Mouse (Mus musculus) right cerebral cortex, postnatal 25 days (tissue): Measurements from ENCODE around the gene P2ry6.

ENCODE experiments used
- DNase-seq: peaks from one replicate; pipeline ENCODE4 v3.0.0; 2022

P2ry6 gene

DNA sequence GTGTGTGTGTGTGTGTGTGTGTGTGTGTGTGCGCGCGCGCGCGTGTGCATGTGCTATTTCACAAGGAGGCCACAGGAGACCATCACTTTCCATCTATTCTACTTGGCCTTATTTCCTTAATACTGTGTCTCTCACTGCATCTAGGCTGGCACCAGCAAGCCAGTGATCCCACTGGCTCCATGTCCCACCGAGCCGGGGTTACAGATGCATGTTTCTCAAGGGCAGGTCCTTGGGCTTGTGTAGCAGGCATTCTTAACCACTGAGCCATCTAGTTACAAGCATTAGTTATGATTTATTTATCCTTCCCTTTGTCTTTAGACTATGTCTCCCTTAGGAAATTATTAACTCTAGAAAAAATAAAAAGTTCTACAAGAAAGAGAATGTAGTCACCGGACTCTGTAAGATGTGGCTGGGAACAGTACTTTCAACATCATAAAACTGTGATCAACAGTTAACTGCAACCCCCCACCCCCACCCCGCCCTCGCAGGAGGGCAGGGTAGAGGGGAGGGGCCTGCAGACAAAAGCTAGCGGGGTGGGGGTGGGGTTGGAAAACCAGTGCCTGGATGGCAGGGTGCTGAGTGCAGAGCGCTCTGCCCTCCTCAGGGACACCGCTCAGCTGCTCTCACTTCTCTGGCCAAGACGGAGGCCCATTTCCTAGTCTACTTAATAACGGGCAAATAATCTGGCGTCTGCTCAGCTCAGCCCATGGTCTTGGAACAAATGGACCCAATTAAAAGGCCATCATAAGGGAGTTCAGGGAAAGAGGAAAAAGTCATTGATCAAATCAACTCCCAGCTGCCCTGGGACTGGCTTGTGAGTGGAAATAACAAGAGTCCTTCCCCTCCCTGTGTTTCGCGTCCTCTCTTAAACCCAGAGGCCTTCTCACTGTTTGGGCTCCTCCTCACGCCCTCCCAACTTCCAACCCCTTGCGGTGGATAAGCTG, 10.3 kb upstream of the P2ry6 start:
- no peak for DNase-seq

DNA sequence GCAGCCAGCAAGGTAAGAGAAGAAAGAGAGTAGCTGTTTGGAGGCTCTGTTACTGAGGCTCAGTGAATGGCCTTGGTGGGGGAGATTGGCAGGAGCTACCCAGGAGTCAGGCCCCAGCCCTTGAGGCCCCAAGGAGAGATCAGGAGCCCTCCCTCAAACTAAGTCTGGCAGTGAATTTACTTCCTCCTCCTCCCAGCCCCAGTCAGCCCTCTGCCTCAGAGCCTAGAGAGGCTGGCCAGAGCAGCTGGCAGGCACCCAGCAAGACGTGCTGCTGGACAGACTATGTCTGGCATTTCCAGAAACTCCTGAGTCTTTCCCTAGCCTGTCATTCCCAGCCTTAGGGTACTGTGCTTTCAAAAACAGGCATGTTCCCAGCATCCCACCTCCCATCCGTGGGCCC, 4.7 kb upstream of the P2ry6 start:
- DNase-seq, result no peak

DNA sequence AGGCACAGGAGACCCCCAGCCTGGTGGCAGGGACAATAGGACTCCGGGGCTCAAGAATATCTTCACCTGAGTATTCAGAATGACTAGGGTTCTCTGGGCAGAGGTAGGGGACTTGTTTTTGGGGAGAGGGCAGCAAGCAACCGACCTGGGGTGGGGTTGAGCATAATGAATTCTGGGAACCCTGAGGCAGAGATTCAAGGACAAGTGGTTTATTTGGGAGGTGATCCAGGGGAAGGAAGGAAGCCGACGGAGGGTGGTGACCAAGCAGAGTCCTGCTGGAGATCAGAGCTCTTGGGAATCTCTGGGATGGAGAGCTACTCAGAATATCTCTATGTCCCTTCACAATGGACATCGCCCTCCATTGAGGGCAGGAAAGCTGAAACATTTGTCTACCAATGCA, 3.7 kb upstream of the P2ry6 start:
- no peak for DNase-seq

DNA sequence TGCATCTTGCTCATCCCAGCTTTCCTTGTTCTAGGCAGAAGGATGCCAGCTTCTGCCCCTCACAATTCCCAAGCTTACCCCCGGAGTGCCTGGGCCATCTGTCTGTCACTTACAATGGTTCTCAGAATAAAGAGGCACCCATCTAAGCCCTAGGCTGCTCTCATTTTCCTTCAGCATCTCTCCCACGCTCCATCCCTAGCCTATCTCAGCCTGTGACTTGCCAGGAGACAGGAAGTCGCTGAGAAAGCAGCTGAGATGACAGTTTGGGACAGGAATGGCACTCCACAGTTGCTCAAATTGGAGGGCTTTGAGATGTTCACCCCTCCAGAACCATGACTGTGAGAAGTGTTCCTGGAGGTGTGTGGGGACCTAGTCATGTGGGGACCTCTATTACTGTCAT, 1.6 kb downstream of the P2ry6 start:
- no peak for DNase-seq

DNA sequence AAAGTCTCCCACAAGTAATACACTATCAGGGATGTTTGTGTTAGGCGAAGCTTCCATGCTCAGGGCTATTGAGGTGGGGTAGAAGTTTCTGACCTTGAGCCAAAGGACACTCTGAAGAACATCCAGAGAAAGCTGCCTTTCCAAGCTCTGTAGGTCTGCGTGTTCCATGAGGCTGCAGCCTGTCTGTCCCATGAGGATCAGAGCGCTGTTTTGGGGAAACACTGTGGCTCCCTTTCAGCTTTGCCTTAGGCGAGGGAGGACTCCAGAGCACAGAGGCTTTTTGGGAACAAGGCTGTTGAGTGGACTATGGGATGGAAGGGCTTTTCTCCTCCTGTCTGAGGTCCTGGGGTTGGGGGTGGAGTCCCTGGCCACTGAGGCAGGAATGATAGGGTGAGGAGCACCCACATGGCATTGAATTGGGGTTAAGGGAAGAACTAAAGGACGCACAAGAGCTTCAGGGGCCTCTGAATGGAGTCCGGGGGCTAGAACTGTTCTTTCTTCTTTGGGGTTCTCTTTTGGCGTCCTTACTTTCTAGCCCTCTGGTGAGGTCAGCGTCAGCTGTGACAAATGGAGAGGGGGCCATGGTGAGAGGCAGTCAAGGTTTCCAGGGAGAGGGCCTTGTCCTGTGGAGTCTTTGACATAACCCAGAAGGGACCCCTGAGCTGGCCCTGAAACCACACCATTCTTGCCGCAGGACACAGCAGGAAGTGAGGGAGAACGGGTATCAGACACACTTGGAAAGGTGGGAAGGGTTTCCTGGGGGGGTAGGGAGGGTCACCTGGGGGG, 5.4 kb downstream of the P2ry6 start:
- DNase-seq, result no peak

DNA sequence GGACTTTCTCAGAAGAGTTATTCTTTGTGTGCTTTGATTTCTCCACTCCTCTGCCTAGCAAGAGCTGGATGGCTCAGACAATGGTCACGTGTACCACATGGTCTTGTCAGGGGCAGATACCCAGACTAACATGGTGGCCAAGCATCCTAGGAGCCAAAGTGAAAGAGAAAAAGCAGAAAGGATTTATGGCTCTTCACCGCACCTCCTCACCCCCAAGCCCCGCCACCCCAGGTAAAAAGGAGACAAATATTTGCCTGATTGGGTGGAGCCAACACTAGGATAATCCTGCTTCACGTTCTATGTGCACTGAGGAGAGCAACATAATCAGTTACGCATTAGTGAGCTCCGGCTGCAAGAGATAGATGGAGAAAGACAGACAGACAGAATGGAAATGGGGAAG, 6.1 kb downstream of the P2ry6 start:
- no peak for DNase-seq

DNA sequence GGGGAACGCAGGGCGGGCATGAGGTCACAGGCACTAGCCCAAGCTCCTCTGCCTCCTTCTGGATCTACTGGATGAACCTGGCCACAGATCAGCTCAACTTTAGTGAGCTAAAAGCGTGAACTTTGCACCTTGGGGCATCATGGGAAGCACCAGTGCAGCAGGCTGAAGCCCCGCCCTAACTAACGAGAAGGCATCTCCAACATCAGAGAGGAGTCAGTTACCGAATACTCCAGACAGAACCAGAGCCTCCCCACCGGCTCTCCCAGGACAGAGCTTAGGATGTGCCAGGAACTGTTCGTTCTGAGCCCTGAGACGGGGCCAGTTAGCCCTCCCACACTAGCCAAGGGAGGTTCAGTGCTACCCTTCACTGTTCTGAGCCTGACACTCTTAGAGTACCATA, 6.6 kb downstream of the P2ry6 start:
- no peak for DNase-seq

DNA sequence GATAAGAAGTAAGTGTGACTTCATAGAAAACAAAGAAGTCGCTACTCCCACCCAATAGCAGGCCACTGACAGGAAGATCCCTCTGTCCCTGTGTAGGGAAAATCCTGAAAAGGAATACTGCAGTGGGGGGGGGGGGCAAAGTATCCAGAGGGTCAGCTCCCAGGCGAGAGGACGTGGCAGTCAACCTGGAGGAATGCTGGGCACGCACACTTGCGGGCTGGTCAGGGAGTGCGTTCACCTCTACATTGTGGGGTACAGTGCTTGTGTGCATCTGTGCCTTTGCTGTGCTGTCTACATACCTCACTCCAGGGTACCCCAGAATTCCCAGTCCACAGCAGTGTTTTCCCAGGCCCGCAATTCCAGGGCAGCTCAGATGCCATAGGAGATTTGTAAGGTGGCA, 8.4 kb downstream of the P2ry6 start:
- no peak for DNase-seq

DNA sequence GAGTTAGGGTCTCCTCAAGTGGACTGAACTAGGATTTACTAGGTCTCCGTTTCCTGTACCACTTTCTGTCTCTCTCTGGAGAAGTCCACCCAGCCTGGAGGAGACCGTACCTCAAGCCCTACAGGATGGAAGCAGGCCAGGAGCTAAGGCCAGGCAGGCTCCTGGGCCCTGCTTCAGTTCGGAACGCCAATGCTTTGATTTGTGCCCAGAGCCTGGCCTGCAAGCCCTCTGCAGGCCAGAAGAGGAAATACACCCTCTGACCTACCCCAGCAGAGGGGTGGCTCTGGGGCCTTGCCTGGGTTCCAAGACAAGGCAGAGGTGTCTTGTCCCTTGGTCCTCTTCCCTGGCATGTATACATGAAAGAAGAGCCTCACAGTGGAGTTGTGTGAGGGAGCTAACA, 9.4 kb downstream of the P2ry6 start:
- DNase-seq, result no peak

DNA sequence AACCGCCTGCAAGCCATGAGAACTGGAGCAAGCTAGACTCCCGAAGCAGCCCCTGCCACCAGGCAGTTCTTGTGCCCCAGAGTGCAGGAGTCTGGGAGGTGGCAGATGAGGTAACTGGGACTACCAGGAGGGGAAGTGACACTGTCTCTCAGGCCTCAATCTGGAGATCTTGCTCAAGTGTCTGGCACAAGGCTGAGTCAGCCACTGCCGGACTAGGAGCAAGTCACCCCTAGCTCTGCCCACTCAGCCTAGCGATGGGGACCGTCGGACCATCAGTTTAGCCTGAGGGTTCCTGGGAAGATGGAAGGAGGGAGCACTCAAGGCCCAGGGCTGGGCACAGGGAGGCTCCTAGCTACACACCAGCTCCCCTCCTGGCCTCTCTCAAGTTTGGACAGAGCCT, 10.2 kb downstream of the P2ry6 start:
- no peak for DNase-seq

DNA sequence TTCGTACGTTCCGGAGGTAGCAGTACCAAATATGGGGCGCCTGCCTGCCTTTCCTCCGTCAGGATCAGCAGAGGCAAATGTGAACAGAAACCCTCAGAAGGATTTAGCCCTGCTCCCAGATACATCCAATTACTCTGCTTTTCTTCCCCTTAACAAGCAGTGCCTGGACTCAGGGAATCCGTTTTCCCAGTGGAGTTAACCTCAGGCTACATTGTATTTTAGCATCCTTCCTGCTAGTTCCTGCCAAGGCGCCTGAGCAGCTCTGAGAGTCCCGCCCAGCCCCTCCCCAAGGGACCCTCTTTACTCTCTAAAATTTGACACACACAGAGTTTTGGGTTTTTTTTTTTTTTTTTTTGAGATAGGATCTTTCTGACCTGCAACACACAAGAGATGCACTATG, 11.1 kb downstream of the P2ry6 start:
- DNase-seq, result no peak

DNA sequence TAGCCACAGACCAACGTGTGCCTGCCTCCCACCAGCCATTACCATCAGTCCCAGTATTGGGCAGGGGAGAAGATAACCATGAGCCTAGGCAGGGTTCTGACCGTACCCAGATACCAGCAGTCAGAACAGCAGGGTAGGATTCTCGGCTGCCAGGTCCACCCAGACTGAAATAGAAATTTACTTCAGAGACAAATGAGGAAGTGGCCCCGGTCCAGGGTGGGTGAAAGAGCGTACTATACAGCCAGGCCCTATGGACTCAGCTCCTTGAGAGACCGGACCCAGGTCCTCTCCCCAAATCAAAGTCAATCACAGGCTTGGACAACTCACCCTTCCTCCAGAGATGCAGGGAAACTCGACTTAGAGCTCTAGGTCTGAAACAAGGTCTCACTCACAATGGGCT, 13.3 kb downstream of the P2ry6 start:
- no peak for DNase-seq

DNA sequence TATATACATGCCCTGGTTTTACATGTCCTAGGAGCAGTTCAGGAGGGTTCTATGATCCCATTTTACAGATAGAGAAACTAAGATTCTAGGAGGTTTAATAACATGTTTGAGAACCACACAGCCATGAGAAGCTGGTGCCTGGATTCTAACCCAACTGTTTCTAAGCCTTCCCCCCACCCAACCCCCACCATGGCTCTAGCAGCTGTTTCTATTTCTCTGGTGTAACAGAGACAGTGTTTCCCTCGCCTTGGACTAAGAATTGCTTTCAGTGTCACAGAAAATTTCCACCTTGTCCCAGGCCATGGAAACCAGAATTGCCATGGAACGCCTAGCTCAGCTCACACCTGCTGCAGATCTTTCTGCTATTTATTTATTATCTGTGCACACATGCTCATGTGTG, 14.0 kb downstream of the P2ry6 start:
- DNase-seq, result no peak

DNA sequence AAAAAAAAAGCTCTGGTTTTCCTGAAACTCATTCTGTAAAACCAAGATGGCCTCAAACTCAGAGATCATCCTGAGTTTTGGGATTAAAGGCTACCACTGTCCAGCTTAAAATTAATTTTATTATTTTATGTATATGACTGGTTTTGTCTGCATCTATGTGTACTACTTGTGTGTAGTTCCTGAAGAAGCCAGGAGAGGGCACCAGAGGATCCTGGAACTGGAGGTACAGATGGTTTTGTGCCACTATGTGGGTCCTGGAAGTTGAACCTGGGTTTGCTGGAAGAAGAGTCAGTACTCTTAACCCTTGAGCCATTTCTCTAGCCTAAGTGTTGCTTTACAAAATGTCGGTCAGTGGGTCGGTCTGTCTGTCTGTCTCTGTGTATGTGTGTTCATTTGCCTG, 16.0 kb downstream of the P2ry6 start:
- DNase-seq, result no peak

DNA sequence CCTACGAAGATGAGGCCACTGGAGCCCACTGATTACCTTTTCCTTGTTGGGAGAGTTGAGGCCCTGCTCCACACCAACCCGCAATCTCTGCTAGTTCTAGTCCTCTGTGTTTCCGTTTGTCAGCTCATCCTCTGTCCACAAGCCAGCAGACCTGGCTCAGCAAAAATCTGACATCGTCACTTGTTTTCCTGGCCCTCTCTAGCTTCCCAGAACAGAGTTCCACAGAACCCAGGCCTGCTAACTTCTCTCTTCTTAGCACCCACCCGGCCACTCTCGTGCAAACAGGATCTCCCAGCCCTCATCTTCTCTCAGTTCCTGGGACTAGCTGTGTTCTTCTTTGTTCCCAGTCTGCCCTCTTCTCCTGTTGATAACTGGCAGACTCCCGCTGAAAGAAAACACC, 21.8 kb downstream of the P2ry6 start:
- no peak for DNase-seq

DNA sequence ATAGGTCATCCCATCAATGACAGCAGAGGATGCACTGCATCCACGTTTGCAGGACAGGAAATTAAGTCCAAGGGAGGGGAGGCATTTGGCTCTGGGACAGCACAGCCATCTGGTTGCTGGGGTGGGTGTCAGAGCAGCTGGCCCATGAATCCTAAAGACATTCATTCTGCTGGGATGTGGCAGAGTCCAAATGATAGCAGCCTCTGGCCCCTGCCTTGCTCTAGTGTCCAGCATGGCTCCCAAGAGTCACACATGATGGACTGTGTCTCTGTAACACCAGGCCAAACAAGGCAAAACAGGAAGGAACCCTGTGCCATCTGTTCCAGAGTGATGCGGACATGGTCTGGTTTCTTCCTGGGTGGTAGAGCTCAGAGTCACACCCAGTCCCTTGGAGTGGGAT, 22.5 kb downstream of the P2ry6 start:
- DNase-seq, result no peak

DNA sequence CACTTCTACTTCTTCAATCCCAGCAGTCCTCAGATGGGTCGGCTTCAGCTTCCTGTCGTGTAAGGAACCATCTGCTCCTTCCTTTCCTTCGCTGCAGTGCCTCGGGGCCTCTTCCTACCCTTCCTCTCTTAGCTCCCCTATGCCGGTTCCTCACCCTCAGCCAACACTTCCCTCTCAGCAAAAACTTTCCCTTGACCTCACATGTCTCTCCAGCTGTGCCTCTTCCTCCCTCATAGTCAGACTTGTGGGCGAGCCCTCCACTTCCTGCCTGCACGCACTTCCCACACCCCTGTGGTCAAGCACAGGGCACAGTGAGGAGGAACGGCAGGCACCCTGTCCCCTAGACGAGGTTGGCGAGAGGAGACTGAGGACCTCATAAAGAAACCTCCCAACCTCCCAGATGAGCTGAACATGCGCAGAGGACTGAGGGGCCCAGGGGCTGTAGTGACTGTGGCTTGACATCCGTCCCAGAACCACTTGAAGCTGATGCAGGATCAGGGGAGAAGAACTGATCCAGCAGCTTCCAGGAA, 23.9 kb downstream of the P2ry6 start:
- no peak for DNase-seq

DNA sequence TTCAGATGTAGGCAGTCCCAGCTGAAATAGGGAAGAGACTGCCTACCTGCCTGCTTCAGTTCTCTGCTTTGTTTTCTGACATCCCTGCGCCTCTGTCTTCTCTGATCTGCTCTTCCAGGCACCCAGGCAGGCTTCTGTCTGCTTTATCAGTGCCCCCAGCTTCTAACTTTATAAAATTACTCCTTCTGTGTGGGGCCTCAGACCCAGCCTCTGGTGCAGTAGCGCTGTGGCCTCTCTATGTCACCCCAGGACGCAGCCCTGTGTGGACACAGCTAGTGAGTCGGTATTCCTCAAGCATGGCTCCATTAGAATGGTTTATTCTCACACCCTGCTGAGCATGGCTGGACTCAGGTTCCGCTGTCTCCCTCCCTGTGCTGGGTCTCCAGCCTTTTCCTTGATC, 24.4 kb downstream of the P2ry6 start:
- no peak for DNase-seq

DNA sequence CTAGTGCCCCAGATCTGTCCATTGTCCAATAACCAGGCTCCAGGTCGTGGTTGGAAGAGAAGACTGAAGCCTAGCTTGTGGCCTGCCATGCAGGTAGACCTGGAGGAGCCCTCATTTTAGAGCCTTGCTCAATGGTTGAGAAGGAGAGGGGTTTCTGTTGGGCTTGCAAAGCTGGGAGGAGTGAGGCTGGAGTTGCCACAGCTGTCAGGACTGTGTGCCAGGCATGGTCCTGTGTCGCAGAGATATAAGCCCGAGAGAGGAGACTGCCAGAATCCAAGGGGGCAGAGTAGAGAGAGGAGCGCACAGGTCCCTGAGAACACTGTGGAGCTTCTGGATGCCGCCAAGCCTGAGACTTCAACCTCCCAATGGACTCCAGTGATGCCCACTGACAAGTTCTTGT, 29.7 kb downstream of the P2ry6 start:
- DNase-seq, result no peak

DNA sequence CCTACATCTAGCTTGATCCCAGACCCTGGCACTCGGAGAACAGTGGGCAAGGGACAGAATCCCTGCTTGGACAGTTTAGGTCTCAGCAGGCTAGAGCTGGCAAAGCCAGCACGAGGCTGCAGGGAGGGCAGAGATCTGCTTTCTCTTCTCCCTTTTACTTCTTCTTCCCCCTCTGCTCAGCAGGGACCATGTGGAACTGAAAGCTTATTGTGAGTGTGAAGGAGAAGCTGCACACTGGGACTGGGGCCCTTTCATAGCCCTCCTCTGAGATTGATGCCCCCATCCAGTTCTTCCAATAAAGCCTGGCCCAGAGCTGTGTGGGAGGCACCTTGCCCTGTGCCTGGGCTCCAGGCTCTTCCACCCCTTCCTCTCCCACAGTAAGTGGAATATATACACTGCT, 30.1 kb downstream of the P2ry6 start:
- DNase-seq, result no peak

DNA sequence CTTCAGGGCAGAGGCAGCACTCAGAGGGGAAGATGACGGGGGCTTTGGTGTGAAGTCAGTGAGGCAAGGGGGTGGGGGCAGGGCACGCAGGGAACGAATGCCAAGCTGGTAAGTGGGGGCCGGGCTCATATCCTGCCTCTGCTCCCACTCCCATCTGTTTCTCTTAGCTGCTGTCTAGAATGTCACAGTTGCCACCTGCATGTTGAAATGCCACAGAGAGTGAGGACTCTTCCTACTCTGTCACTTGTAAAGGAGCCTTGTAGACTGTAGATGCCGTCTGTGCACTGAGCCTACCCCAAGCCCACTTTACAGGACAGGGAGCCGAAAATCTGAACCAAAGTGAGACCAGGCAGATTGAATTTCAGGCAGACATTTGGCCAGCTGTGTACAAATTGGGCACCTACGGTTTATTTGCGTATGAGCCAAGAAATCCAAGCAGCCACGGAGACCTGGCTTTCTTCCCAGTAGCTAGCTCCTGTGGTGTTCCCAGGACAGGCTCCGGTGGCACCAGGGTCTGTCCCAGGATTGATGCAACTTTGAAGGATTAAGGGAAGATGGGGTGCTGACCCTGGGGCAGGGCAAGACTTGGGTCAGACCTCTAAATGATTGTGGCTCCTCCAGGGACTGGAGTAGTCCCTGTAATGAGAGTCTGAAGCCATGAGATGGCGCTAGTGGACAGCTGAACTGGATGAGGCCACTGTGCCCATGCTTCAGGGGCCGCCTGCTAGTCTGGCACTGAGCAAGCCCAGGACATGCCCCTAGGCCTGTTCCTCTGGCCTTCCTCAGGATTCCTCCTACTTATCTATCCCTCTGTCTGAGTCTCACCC, 31.4 kb downstream of the P2ry6 start:
- DNase-seq, result peak; percentile 49

DNA sequence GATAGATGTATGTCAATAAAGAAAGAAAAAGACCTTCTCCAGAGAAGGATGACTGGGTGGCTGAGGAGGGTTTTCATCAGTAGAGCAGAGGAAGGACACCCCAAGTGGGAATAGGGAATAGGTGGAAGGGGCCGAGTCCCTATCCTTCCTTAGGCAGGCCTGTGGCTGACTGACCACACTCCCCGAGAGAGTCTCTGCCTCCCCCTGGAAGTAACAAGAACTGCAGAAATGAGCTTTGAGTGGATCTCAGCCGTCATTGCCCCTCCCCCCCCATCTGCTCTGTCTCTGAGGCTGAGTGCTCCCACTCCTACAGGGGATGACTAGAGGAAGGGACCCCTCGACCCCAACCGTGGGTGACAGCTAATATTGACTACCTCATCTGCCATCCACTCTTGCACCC, 33.3 kb downstream of the P2ry6 start:
- no peak for DNase-seq

DNA sequence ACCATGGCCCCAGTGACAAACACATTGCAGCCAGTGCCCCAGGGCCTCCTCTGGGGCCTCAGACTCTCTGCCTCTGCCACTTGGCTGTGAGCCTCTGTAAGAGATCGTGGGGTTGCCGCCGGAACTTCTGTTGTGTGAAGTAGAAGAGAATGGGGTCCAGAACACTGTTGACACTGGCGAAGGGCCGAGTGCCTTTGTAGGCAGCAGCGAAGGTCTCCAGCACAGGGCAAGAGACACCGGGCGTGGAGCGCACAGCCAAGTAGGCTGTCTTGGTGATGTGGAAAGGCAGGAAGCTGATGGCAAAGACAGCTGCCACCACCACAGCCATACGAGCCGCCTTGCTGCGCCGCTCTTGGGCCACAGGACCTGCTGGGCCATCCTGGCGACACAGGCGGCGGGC, 36.3 kb downstream of the P2ry6 start:
- DNase-seq, result no peak
